Mouse (Mus musculus): ENCODE results near the gene Actr6. TPM values are rescaled to one million over a fixed set of nuclear protein-coding genes. Genes with fewer than 3 reads are reported as not detected.

Actr6 gene
- 26.3 and 51.1 TPM in 2 replicates for polyA plus RNA-seq (2021; fragmentation: Nextera tagmentation)
- long read RNA-seq, experiment 1, transcript Actr6-201 (11 exons, 1,705 nt) = major isoform, 115 of 156 reads
- long read RNA-seq, experiment 1, partial matches to known transcripts = 3 of 156 reads
- long read RNA-seq, experiment 1, other reads (novel, unspliced or antisense) = 38 of 156 reads
- long read RNA-seq, experiment 2, transcript Actr6-201 (11 exons, 1,705 nt) = major isoform, 26 of 65 reads
- long read RNA-seq, experiment 2, partial matches to known transcripts = 35 of 65 reads
- long read RNA-seq, experiment 2, other reads (novel, unspliced or antisense) = 4 of 65 reads

DNA sequence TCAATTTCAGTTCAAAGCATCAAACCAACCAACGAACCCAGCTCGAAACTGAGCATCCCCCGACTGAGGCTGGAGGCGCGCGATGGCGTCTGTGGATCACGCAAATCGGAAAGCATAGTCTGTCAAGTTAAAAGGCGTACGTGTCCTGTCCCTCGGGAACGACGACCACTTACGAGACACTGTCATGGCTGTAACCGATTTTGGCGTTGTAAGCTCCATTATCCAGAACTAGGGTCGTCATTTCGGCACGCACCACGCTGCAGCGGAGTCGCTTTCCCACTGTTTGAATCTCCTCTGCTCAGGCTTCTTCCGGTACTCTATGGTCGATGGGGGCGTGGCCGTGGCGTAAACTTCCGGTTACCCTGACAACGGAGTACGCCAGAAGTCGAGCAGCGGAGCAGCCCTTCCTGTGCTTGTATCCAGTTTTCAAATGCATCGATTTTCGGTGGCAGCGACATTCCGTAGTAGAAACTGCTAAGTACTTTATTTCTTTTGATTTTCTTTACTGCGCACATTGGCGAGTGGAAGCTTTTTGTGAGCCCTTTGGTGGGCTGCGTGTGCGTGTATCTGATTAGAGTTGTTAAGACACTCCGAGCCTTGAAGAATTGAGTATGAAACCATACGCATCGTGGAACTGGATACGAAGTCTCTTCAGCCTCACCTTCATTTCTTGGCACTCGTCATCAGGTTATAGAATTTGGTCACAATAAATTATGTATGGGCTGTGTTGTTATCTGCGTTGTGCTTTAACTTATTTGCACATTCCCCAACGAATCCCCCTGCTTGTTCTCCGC lies at the start of gene Actr6:
TSS of gene Actr6 (minus strand) at position 295 of the 794 bp plus-strand sequence.

DNA sequence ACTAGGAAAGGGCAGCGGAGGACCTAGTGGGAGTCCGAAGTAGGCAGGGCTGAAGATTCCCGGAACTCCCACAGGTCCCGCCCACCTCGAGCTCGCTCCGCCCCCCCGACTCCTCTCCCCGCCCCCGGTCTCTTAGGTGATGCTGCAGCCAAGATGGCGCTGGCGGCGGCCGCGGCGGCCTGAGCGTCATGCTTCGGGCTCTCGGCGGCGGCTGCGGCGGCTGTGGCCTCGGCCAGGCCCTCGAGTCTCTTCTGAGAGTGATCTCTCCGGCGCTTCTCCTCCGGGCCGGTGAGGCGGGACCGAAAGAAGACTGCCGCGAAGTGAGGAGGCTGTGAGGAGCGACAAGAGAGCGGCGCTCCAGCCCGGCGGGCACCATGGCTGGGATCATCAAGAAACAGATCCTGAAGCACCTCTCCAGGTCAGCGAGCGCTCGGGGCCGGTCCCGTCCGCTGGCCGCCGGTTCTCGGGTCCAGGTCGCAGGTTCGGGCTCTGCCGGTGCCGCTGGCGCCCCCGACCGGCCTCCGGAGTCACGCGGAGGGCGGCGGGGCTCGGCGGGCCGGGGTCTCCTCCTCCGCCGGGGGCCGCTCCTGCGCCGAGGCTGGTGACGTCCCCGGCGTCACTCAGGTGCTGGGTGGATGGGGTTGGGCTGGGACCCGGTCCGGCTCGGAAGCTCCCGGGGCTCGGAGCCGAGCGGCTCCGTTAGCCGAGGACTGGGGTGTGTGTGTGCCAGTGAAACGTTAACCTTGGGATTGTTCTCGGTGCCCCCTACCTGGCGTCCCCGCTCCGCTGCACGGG lies 13.0 kb upstream of the Actr6 start, which contains the start of gene Uhrf1bp1l:
TSS of gene Uhrf1bp1l (plus strand) at position 121 of the 795 bp plus-strand sequence.

DNA sequence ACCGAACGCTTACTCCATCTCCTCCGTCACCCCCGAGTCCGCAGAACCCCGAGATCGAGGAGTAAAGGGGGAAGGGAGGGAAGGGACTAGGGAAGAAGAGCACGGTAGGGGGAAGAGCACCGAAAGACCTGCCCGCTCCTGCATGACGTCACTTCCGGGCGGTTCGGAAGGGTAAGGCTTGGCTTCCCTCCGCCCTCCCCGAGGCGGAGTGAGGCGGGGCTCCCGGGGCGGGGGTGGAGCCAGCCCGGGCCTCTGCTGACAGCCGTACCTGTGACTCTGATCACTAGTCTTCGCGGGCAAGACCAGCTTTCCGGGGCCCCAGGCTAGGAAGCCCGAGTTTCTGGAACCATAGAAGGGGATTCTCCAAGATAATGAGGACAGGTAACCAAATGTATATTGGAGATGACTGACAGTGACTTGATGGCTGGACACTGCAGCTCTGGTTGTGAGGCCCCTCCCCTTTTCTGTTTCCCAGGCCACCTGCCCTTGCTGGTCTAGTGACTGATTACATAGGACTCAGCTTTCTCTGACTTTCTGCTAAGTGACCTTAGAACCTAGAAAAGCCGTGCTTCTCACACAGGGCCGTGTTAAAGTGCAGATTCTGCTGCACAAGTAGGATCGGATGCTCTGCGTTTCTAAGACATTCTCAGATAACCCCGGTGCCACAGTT lies 45.8 kb downstream of the Actr6 start, which contains the start of gene Scyl2:
TSS of gene Scyl2 (minus strand) at position 147 of the 670 bp plus-strand sequence.

Other genes with a start within 250 kb of the Actr6 start
- gene Nr1h4, start 198.7 kb downstream of the Actr6 start, polyA plus RNA-seq (2021; fragmentation: Nextera tagmentation) = 0.20 TPM in 1 of 2 replicates, not detected in the other
- 0.26 and 0.53 TPM in 2 replicates for gene Slc17a8, start 111.0 kb downstream of the Actr6 start, polyA plus RNA-seq (2021; fragmentation: Nextera tagmentation)
- 5.6 and 5.8 TPM in 2 replicates for gene Scyl2, start 46.0 kb downstream of the Actr6 start, polyA plus RNA-seq (2021; fragmentation: Nextera tagmentation)
- 36.3 and 46.8 TPM in 2 replicates for gene Uhrf1bp1l, start 12.7 kb upstream of the Actr6 start, polyA plus RNA-seq (2021; fragmentation: Nextera tagmentation)
- 112 and 140 TPM in 2 replicates for gene Anks1b, start 141.2 kb upstream of the Actr6 start, polyA plus RNA-seq (2021; fragmentation: Nextera tagmentation)

All from left cerebral cortex, adult 6 months (tissue).